Mouse (Mus musculus): ENCODE data around the gene Pip5kl1. TPM values are rescaled to one million over a fixed set of nuclear protein-coding genes. Genes with fewer than 3 reads are reported as not detected.

The Pip5kl1 gene
- polyA plus RNA-seq, 2 experiments, result 0.43 to 1.9 TPM

- H3K27ac ChIP-seq (replicated peaks; ENCODE audit: low read depth, low read length), result peak overlapping the region; percentile 96
- no peak for DNase-seq (ENCODE audit: low spot score)
- peaks cover 48% of the 10 kb centered on the region for H3K4me1 ChIP-seq (ENCODE audit: control insufficient read depth, insufficient read depth, low read length)
- H3K4me3 ChIP-seq (replicated peaks; ENCODE audit: low read length), result peak overlapping the region; percentile 96
- peak overlapping the region; percentile 93 for H3K9ac ChIP-seq (ENCODE audit: low read depth, low read length, severe bottlenecking)
- no peaks in the 10 kb centered on the region for H3K9me3 ChIP-seq (ENCODE audit: control insufficient read depth, low read length)
- WGBS, result 4% methylated on average over 11 of the region's 11 CpGs
- H3K4me2 ChIP-seq (replicated peaks; ENCODE audit: low read depth, low read length, severe bottlenecking), result peak overlapping the region; percentile 90
- H3K27me3 ChIP-seq (ENCODE audit: control insufficient read depth, insufficient read depth, low read length), result no peaks in the 10 kb centered on the region
- TF ChIP-seq POLR2A (IDR thresholded peaks at IDR 0.05; ENCODE audit: borderline replicate concordance, extremely low read depth, insufficient read depth, insufficient read length), result no peak
- ATAC-seq (ENCODE audit: low FRiP score, low read depth), result no peak
- H3K36me3 ChIP-seq (ENCODE audit: control insufficient read depth, insufficient read depth, low read length), result no peaks in the 10 kb centered on the region
Measured at GRCm38 (mm10) chr2:32536634-32537359, 37.8 kb upstream of the Pip5kl1 start.

GRCm38 (mm10) chr2:32537360-32537905, 37.2 kb upstream of the Pip5kl1 start:
- peaks cover 48% of the 10 kb centered on the region for H3K4me1 ChIP-seq (ENCODE audit: control insufficient read depth, insufficient read depth, low read length)
- DNase-seq (ENCODE audit: low spot score) (no peak), ATAC-seq (ENCODE audit: low FRiP score, low read depth) (no peak)
- peak overlapping the region; percentile 93 for H3K9ac ChIP-seq (ENCODE audit: low read depth, low read length, severe bottlenecking)
- H3K36me3 ChIP-seq (ENCODE audit: control insufficient read depth, insufficient read depth, low read length), result no peaks in the 10 kb centered on the region
- TF ChIP-seq POLR2A (IDR thresholded peaks at IDR 0.05; ENCODE audit: borderline replicate concordance, extremely low read depth, insufficient read depth, insufficient read length), result no peak
- 0 out of 2 replicates have a peak overlapping the region, but pooled peaks have one; percentile 96 for H3K27ac ChIP-seq (replicated peaks; ENCODE audit: low read depth, low read length)
- no peaks in the 10 kb centered on the region for H3K9me3 ChIP-seq (ENCODE audit: control insufficient read depth, low read length)
- peak overlapping the region; percentile 96 for H3K4me3 ChIP-seq (replicated peaks; ENCODE audit: low read length)
- peak overlapping the region; percentile 90 for H3K4me2 ChIP-seq (replicated peaks; ENCODE audit: low read depth, low read length, severe bottlenecking)
- WGBS, result 8% methylated on average over 9 of the region's 9 CpGs
- no peaks in the 10 kb centered on the region for H3K27me3 ChIP-seq (ENCODE audit: control insufficient read depth, insufficient read depth, low read length)

GRCm38 (mm10) chr2:32537941-32538340, 36.7 kb upstream of the Pip5kl1 start:
- TF ChIP-seq POLR2A (IDR thresholded peaks at IDR 0.05; ENCODE audit: borderline replicate concordance, extremely low read depth, insufficient read depth, insufficient read length), result no peak
- Histone ChIP-seq H3K4me3 (replicated peaks; ENCODE audit: low read length) (peak overlapping the region; percentile 96), H3K9ac (ENCODE audit: low read depth, low read length, severe bottlenecking) (peak overlapping the region; percentile 93), H3K9me3 (ENCODE audit: control insufficient read depth, low read length) (no peaks in the 10 kb centered on the region), H3K4me2 (replicated peaks; ENCODE audit: low read depth, low read length, severe bottlenecking) (peak overlapping the region; percentile 90), H3K27ac (replicated peaks; ENCODE audit: low read depth, low read length) (no peak overlapping the region), H3K27me3 (ENCODE audit: control insufficient read depth, insufficient read depth, low read length) (no peaks in the 10 kb centered on the region), H3K36me3 (ENCODE audit: control insufficient read depth, insufficient read depth, low read length) (no peaks in the 10 kb centered on the region), H3K4me1 (ENCODE audit: control insufficient read depth, insufficient read depth, low read length) (peaks cover 53% of the 10 kb centered on the region)
- no peak for ATAC-seq (ENCODE audit: low FRiP score, low read depth)
- WGBS, result 61% methylated on average over 5 of the region's 5 CpGs
- DNase-seq (ENCODE audit: low spot score), result no peak

- H3K4me3 ChIP-seq (replicated peaks; ENCODE audit: low read length), result 0 out of 2 replicates have a peak overlapping the region, but pooled peaks have one; percentile 96
- no peaks in the 10 kb centered on the region for H3K36me3 ChIP-seq (ENCODE audit: control insufficient read depth, insufficient read depth, low read length)
- no peak overlapping the region for H3K27ac ChIP-seq (replicated peaks; ENCODE audit: low read depth, low read length)
- WGBS, result 67% methylated on average over 4 of the region's 4 CpGs
- H3K4me2 ChIP-seq (replicated peaks; ENCODE audit: low read depth, low read length, severe bottlenecking), result peak overlapping the region; percentile 90
- H3K4me1 ChIP-seq (ENCODE audit: control insufficient read depth, insufficient read depth, low read length), result peaks cover 56% of the 10 kb centered on the region
- H3K9me3 ChIP-seq (ENCODE audit: control insufficient read depth, low read length), result no peaks in the 10 kb centered on the region
- H3K9ac ChIP-seq (ENCODE audit: low read depth, low read length, severe bottlenecking), result 0 out of 2 replicates have a peak overlapping the region, but pooled peaks have one; percentile 93
- H3K27me3 ChIP-seq (ENCODE audit: control insufficient read depth, insufficient read depth, low read length), result no peaks in the 10 kb centered on the region
- DNase-seq (ENCODE audit: low spot score), result no peak
- ATAC-seq (ENCODE audit: low FRiP score, low read depth), result no peak
- TF ChIP-seq POLR2A (IDR thresholded peaks at IDR 0.05; ENCODE audit: borderline replicate concordance, extremely low read depth, insufficient read depth, insufficient read length), result no peak
Measured at GRCm38 (mm10) chr2:32538461-32538860, 36.1 kb upstream of the Pip5kl1 start.

GRCm38 (mm10) chr2:32539452-32539981, 35.1 kb upstream of the Pip5kl1 start:
- no peaks in the 10 kb centered on the region for H3K9me3 ChIP-seq (ENCODE audit: control insufficient read depth, low read length)
- H3K4me3 ChIP-seq (replicated peaks; ENCODE audit: low read length), result no peak overlapping the region
- H3K27ac ChIP-seq (replicated peaks; ENCODE audit: low read depth, low read length), result peak overlapping the region; percentile 35
- ATAC-seq (ENCODE audit: low FRiP score, low read depth) (no peak), DNase-seq (ENCODE audit: low spot score) (no peak)
- H3K4me2 ChIP-seq (replicated peaks; ENCODE audit: low read depth, low read length, severe bottlenecking), result 0 out of 2 replicates have a peak overlapping the region, but pooled peaks have one; percentile 0
- no peaks in the 10 kb centered on the region for H3K36me3 ChIP-seq (ENCODE audit: control insufficient read depth, insufficient read depth, low read length)
- TF ChIP-seq POLR2A (IDR thresholded peaks at IDR 0.05; ENCODE audit: borderline replicate concordance, extremely low read depth, insufficient read depth, insufficient read length), result no peak
- no peak overlapping the region for H3K9ac ChIP-seq (ENCODE audit: low read depth, low read length, severe bottlenecking)
- H3K4me1 ChIP-seq (ENCODE audit: control insufficient read depth, insufficient read depth, low read length), result peaks cover 52% of the 10 kb centered on the region
- H3K27me3 ChIP-seq (ENCODE audit: control insufficient read depth, insufficient read depth, low read length), result no peaks in the 10 kb centered on the region
- 71% methylated on average over 14 of the region's 14 CpGs for WGBS
